Mouse (Mus musculus): ENCODE results near the gene Cox20.

DNA sequence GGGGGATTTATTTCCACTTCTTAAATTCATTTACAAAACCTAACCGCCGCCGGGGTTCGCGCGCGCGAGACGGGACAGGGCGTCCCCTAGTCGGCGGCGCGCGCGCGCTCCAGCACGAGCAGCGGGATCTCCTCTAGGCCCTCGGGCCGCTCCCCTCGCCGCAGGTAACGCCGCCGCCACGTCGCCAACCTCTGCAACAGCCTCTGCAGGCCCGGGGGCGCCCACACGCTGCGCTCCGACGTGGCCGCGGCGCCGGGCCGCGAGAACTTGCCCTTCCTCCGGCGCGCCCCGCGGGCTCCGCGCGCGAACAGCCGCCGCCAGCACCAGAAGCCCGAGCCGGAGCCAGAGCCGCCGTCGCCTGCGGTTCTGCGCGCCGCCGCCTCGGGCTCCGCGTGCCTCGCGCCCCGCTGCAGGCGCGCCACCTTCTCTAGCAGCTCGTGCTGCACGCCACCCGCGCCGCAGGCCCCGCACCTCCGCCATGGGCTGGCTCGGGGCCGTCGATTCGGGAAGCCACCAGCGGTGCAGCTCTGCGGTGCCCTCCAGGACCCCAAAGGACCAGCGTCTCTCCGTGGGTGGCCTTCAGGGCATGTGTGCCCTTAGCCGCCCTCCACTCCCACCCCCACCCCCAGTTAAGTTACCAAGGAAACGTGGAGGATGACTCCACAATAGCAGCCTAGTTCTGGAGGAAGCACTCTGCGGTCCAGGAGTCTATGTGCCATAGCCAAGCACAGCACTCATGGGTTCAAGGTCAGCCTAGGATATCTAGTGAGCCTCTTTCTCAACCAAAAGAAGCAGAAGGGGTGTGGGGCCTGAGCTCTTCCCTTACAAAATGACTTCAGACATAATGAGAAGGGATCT is 42.6 kb upstream of the Cox20 start:
- TF ChIP-seq NELFE (IDR thresholded peaks at IDR 0.05; ENCODE audit: low read depth, low read length) (no peak), CTCF (conservative IDR thresholded peaks at IDR 0.05 in 1 of 2, IDR thresholded peaks at IDR 0.05 in 1 of 2; ENCODE audit: low read depth in 2 of 2, low read length in 2 of 2) (no peak), USF1 (IDR thresholded peaks at IDR 0.05; ENCODE audit: low read depth, low read length) (no peak), SIN3A (IDR thresholded peaks at IDR 0.05; ENCODE audit: low read length) (no peak)

All from CH12.LX (cell line).